Mouse (Mus musculus): ENCODE measurements around the gene 1810065E05Rik. TPM values are rescaled to one million over a fixed set of nuclear protein-coding genes. Genes with fewer than 3 reads are reported as not detected.

The 1810065E05Rik gene
- not detected for polyA plus RNA-seq (2015; fragmentation: Illumina TruSeq; extraction: RNeasy Lipid Tissue Mini Kit (QIAGEN cat#74804); ENCODE audit: low read depth, low replicate concordance)

GRCm38 (mm10) chr11:58420815-58421214, at the start of gene 1810065E05Rik:
Gene 1810065E05Rik (plus strand): TSS chr11:58421111.

DNA sequence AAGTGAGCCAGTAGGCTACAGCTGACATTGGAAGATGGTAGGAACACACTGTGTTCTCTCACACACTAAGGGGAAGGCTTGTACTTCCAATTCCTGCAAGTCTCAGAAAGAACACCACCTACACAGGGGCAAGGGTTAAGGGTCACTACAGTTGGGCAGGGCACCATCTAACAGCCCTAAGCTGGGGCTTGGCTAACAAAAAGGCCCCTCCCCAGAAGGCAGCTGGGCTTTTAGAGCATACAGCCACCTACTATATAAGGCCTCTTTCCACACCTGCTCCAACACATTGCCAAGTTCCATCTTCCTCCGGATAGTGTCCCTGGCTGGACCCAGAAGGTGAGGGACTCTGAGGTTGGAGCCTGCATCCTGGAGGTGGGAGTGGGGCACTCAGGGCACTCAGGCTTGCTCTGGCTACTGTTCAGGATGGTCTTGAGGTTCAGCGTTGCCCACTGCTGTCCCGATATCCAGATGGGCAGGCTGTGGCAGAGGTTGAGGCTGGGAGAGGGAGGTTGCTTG, 42.1 kb upstream of the 1810065E05Rik start, which contains the start of gene Lypd8:
Lypd8 (plus strand) TSS at position 281 of the 516 bp plus-strand sequence.

GRCm38 (mm10) chr11:58432259-58432658, 11.3 kb downstream of the 1810065E05Rik start, which contains the start of gene Gm12253:
Gene Gm12253 (plus strand): TSS chr11:58432559.

GRCm38 (mm10) chr11:58452759-58453158, 31.8 kb downstream of the 1810065E05Rik start, which contains the start of gene Lypd9:
Gene Lypd9 (minus strand): TSS chr11:58452923.

GRCm38 (mm10) chr11:58462170-58462569, 41.3 kb downstream of the 1810065E05Rik start, which contains the start of gene Olfr30:
Gene Olfr30 (minus strand): TSS chr11:58462270.

Other genes with a start within 250 kb of the 1810065E05Rik start
- gene Mrpl22, start 249.4 kb upstream of the 1810065E05Rik start, polyA plus RNA-seq (2015; fragmentation: Illumina TruSeq; extraction: RNeasy Lipid Tissue Mini Kit (QIAGEN cat#74804); ENCODE audit: low read depth, low replicate concordance) = 69.5 TPM
- gene Igtp, start 221.6 kb upstream of the 1810065E05Rik start, polyA plus RNA-seq (2015; fragmentation: Illumina TruSeq; extraction: RNeasy Lipid Tissue Mini Kit (QIAGEN cat#74804); ENCODE audit: low read depth, low replicate concordance) = 6.6 TPM
- gene Irgm2, start 221.5 kb upstream of the 1810065E05Rik start, polyA plus RNA-seq (2015; fragmentation: Illumina TruSeq; extraction: RNeasy Lipid Tissue Mini Kit (QIAGEN cat#74804); ENCODE audit: low read depth, low replicate concordance) = 3.0 TPM
- gene 4930438A08Rik, start 146.3 kb upstream of the 1810065E05Rik start, polyA plus RNA-seq (2015; fragmentation: Illumina TruSeq; extraction: RNeasy Lipid Tissue Mini Kit (QIAGEN cat#74804); ENCODE audit: low read depth, low replicate concordance) = not detected
- gene Zfp692, start 114.0 kb upstream of the 1810065E05Rik start, polyA plus RNA-seq (2015; fragmentation: Illumina TruSeq; extraction: RNeasy Lipid Tissue Mini Kit (QIAGEN cat#74804); ENCODE audit: low read depth, low replicate concordance) = 26.8 TPM
- 35.8 TPM for gene Zfp672, start 90.8 kb upstream of the 1810065E05Rik start, polyA plus RNA-seq (2015; fragmentation: Illumina TruSeq; extraction: RNeasy Lipid Tissue Mini Kit (QIAGEN cat#74804); ENCODE audit: low read depth, low replicate concordance)
- gene Sh3bp5l, start 90.4 kb upstream of the 1810065E05Rik start, polyA plus RNA-seq (2015; fragmentation: Illumina TruSeq; extraction: RNeasy Lipid Tissue Mini Kit (QIAGEN cat#74804); ENCODE audit: low read depth, low replicate concordance) = 37.3 TPM
- not detected for gene Lypd8, start 42.1 kb upstream of the 1810065E05Rik start, polyA plus RNA-seq (2015; fragmentation: Illumina TruSeq; extraction: RNeasy Lipid Tissue Mini Kit (QIAGEN cat#74804); ENCODE audit: low read depth, low replicate concordance)
- not detected for gene Gm12253, start 11.4 kb downstream of the 1810065E05Rik start, polyA plus RNA-seq (2015; fragmentation: Illumina TruSeq; extraction: RNeasy Lipid Tissue Mini Kit (QIAGEN cat#74804); ENCODE audit: low read depth, low replicate concordance)
- gene Lypd9, start 31.8 kb downstream of the 1810065E05Rik start, polyA plus RNA-seq (2015; fragmentation: Illumina TruSeq; extraction: RNeasy Lipid Tissue Mini Kit (QIAGEN cat#74804); ENCODE audit: low read depth, low replicate concordance) = not detected
- gene Olfr30, start 41.2 kb downstream of the 1810065E05Rik start, polyA plus RNA-seq (2015; fragmentation: Illumina TruSeq; extraction: RNeasy Lipid Tissue Mini Kit (QIAGEN cat#74804); ENCODE audit: low read depth, low replicate concordance) = not detected
- gene Olfr332, start 71.4 kb downstream of the 1810065E05Rik start, polyA plus RNA-seq (2015; fragmentation: Illumina TruSeq; extraction: RNeasy Lipid Tissue Mini Kit (QIAGEN cat#74804); ENCODE audit: low read depth, low replicate concordance) = not detected
- not detected for gene Olfr331, start 81.5 kb downstream of the 1810065E05Rik start, polyA plus RNA-seq (2015; fragmentation: Illumina TruSeq; extraction: RNeasy Lipid Tissue Mini Kit (QIAGEN cat#74804); ENCODE audit: low read depth, low replicate concordance)
- gene Olfr330, start 113.7 kb downstream of the 1810065E05Rik start, polyA plus RNA-seq (2015; fragmentation: Illumina TruSeq; extraction: RNeasy Lipid Tissue Mini Kit (QIAGEN cat#74804); ENCODE audit: low read depth, low replicate concordance) = not detected
- not detected for gene Olfr329-ps, start 125.3 kb downstream of the 1810065E05Rik start, polyA plus RNA-seq (2015; fragmentation: Illumina TruSeq; extraction: RNeasy Lipid Tissue Mini Kit (QIAGEN cat#74804); ENCODE audit: low read depth, low replicate concordance)
- gene Olfr328, start 134.5 kb downstream of the 1810065E05Rik start, polyA plus RNA-seq (2015; fragmentation: Illumina TruSeq; extraction: RNeasy Lipid Tissue Mini Kit (QIAGEN cat#74804); ENCODE audit: low read depth, low replicate concordance) = not detected
- not detected for gene Olfr224, start 149.4 kb downstream of the 1810065E05Rik start, polyA plus RNA-seq (2015; fragmentation: Illumina TruSeq; extraction: RNeasy Lipid Tissue Mini Kit (QIAGEN cat#74804); ENCODE audit: low read depth, low replicate concordance)
- gene Olfr325, start 156.6 kb downstream of the 1810065E05Rik start, polyA plus RNA-seq (2015; fragmentation: Illumina TruSeq; extraction: RNeasy Lipid Tissue Mini Kit (QIAGEN cat#74804); ENCODE audit: low read depth, low replicate concordance) = not detected
- not detected for gene Olfr324, start 174.0 kb downstream of the 1810065E05Rik start, polyA plus RNA-seq (2015; fragmentation: Illumina TruSeq; extraction: RNeasy Lipid Tissue Mini Kit (QIAGEN cat#74804); ENCODE audit: low read depth, low replicate concordance)
- not detected for gene 2210407C18Rik, start 195.0 kb downstream of the 1810065E05Rik start, polyA plus RNA-seq (2015; fragmentation: Illumina TruSeq; extraction: RNeasy Lipid Tissue Mini Kit (QIAGEN cat#74804); ENCODE audit: low read depth, low replicate concordance)
- gene Olfr323, start 209.4 kb downstream of the 1810065E05Rik start, polyA plus RNA-seq (2015; fragmentation: Illumina TruSeq; extraction: RNeasy Lipid Tissue Mini Kit (QIAGEN cat#74804); ENCODE audit: low read depth, low replicate concordance) = not detected
- gene Trim58, start 219.4 kb downstream of the 1810065E05Rik start, polyA plus RNA-seq (2015; fragmentation: Illumina TruSeq; extraction: RNeasy Lipid Tissue Mini Kit (QIAGEN cat#74804); ENCODE audit: low read depth, low replicate concordance) = not detected
- not detected for gene Olfr322, start 237.7 kb downstream of the 1810065E05Rik start, polyA plus RNA-seq (2015; fragmentation: Illumina TruSeq; extraction: RNeasy Lipid Tissue Mini Kit (QIAGEN cat#74804); ENCODE audit: low read depth, low replicate concordance)

All from brain, adult 10 weeks (tissue).